Mouse (Mus musculus) lung, postnatal 0 days (tissue): Measurements from ENCODE around the gene Zswim1. TPM values are rescaled to one million over a fixed set of nuclear protein-coding genes. Genes with fewer than 3 reads are reported as not detected.

Experiments
- ATAC-seq: fragments of 200-750 bp; cut with Nextera tagmentation; 2 replicates; pipeline ENCODE4 v1.8.0; 2017; ENCODE audit warnings: moderate library complexity
- DNase-seq: peaks from one replicate; pipeline ENCODE4 v3.0.0-alpha.2; 2016; ENCODE audit warnings: low spot score
- H3K27ac ChIP-seq: fragments of 300-500 bp; sonication (generic); 2 replicates; pipeline ENCODE4 v1.5.1; 2014; ENCODE audit warnings: antibody characterized with exemption, mild to moderate bottlenecking, low read length, mixed read lengths
- H3K27me3 ChIP-seq: fragments of 300-500 bp; sonication (generic); replicated peaks from 2 replicates; pipeline ENCODE4 v1.6.1; 2014; ENCODE audit warnings: low read length, mixed read lengths; ENCODE audit not compliant: insufficient read depth
- H3K36me3 ChIP-seq: fragments of 300-500 bp; sonication (generic); 2 replicates; pipeline ENCODE4 v1.6.1; 2014; ENCODE audit warnings: low read length, mixed read lengths; ENCODE audit not compliant: insufficient read depth
- H3K4me1 ChIP-seq: fragments of 300-500 bp; sonication (generic); 2 replicates; pipeline ENCODE4 v1.6.1; 2014; ENCODE audit warnings: antibody characterized with exemption, low read depth, low read length, mixed read lengths; ENCODE audit not compliant: insufficient read depth
- H3K4me2 ChIP-seq: fragments of 300-500 bp; sonication (generic); replicated peaks from 2 replicates; pipeline ENCODE4 v1.6.1; 2014; ENCODE audit warnings: low read depth, mild to moderate bottlenecking, low read length, moderate library complexity, mixed read lengths
- H3K4me3 ChIP-seq: fragments of 300-500 bp; sonication (generic); 2 replicates; pipeline ENCODE4 v1.5.1; 2014; ENCODE audit warnings: low read depth, low read length
- H3K9ac ChIP-seq: fragments of 300-500 bp; sonication (generic); replicated peaks from 2 replicates; pipeline ENCODE4 v1.6.1; 2014; ENCODE audit warnings: low read depth, mild to moderate bottlenecking
- H3K9me3 ChIP-seq: fragments of 300-500 bp; sonication (generic); 2 replicates; pipeline ENCODE4 v1.6.1; 2016; ENCODE audit warnings: low read length, mixed read lengths
- CTCF ChIP-seq: IDR thresholded peaks from 2 replicates; pipeline ENCODE4 v1.5.1; 2016; ENCODE audit warnings: antibody characterized with exemption, mild to moderate bottlenecking
- EP300 ChIP-seq: IDR thresholded peaks from 2 replicates; pipeline ENCODE4 v1.6.1; 2016; ENCODE audit warnings: antibody characterized with exemption, mild to moderate bottlenecking, control low read depth
- WGBS: fragments of 180-500 bp; shearing (Covaris S2); extraction: QIAGEN DNeasy Blood & Tissue Kit; methylation state at CpG from one replicate; pipeline ENCODE4 v1.1.7; 2014; 5-methylcytosine and 5-hydroxymethylcytosine counted together
- polyA plus RNA-seq: library from polyadenylated mRNA; unstranded; fragments of >200 nt; fragmentation: Nextera tagmentation; extraction: Ambion mirVana; gene quantifications from 2 replicates; pipeline ENCODE4 v1.2.1, GENCODE M21; 2015

Zswim1 gene
- polyA plus RNA-seq, 1 experiment from 2014 or later: 8.1 TPM

GRCm38 (mm10) chr2:164864593-164864992, 42.1 kb downstream of the Zswim1 start:
- no peaks in the 10 kb centered on the region for H3K9me3 ChIP-seq
- no peaks in the 10 kb centered on the region for H3K36me3 ChIP-seq
- 62% methylated on average over 4 of the region's 4 CpGs for WGBS
- DNase-seq (no peak), ATAC-seq (no peak)
- no peak overlapping the region for H3K9ac ChIP-seq
- TF ChIP-seq EP300: no peak
- no peak for TF ChIP-seq CTCF
- H3K27ac ChIP-seq: no peak overlapping the region
- peaks cover 16% of the 10 kb centered on the region; the same call in 1 of the 2 replicates for H3K4me1 ChIP-seq
- H3K4me3 ChIP-seq: no peak overlapping the region
- H3K4me2 ChIP-seq: no peak overlapping the region
- H3K27me3 ChIP-seq: no peaks in the 10 kb centered on the region

GRCm38 (mm10) chr2:164866741-164867551, 44.5 kb downstream of the Zswim1 start:
- TF ChIP-seq CTCF (peak; percentile 48), EP300 (peak; percentile 93)
- H3K4me1 ChIP-seq: peaks cover 5% of the 10 kb centered on the region; the same call in 1 of the 2 replicates
- H3K36me3 ChIP-seq: no peaks in the 10 kb centered on the region
- no peaks in the 10 kb centered on the region for H3K27me3 ChIP-seq
- DNase-seq: peak; percentile 87
- no peak overlapping the region for H3K9ac ChIP-seq
- WGBS: 18% methylated on average over 16 of the region's 16 CpGs
- H3K27ac ChIP-seq: peak overlapping the region; percentile 84
- peak; percentile 76 for ATAC-seq
- no peak overlapping the region for H3K4me3 ChIP-seq
- H3K4me2 ChIP-seq: no peak overlapping the region
- no peaks in the 10 kb centered on the region for H3K9me3 ChIP-seq

GRCm38 (mm10) chr2:164867566-164867965, 45.1 kb downstream of the Zswim1 start:
- H3K27me3 ChIP-seq: no peaks in the 10 kb centered on the region
- 86% methylated on average over 7 of the region's 7 CpGs for WGBS
- no peak for DNase-seq
- no peak overlapping the region for H3K9ac ChIP-seq
- TF ChIP-seq EP300 (no peak), CTCF (peak; percentile 64)
- H3K9me3 ChIP-seq: no peaks in the 10 kb centered on the region
- H3K4me1 ChIP-seq: peaks cover 4% of the 10 kb centered on the region; the same call in 1 of the 2 replicates
- no peak for ATAC-seq
- H3K27ac ChIP-seq: peak overlapping the region; percentile 84
- H3K36me3 ChIP-seq: no peaks in the 10 kb centered on the region
- no peak overlapping the region for H3K4me3 ChIP-seq
- no peak overlapping the region for H3K4me2 ChIP-seq

- H3K9me3 ChIP-seq: no peaks in the 10 kb centered on the region
- H3K27ac ChIP-seq: peak overlapping the region; percentile 84; the same call in 1 of the 2 replicates
- H3K4me2 ChIP-seq: no peak overlapping the region
- no peak for TF ChIP-seq CTCF
- TF ChIP-seq EP300: peak; percentile 38; the same call in 1 of the 2 replicates
- no peak; the same call in 1 of the 2 replicates for ATAC-seq
- no peak overlapping the region for H3K9ac ChIP-seq
- H3K36me3 ChIP-seq: no peaks in the 10 kb centered on the region
- no peaks in the 10 kb centered on the region for H3K27me3 ChIP-seq
- WGBS: 33% methylated on average over 7 of the region's 7 CpGs
- peak; percentile 56 for DNase-seq
- no peak overlapping the region for H3K4me3 ChIP-seq
- no peaks in the 10 kb centered on the region for H3K4me1 ChIP-seq
Observed at GRCm38 (mm10) chr2:164868491-164868890, 46.0 kb downstream of the Zswim1 start.

- H3K4me2 ChIP-seq: no peak overlapping the region
- no peak for DNase-seq
- H3K4me3 ChIP-seq: no peak overlapping the region
- H3K27me3 ChIP-seq: no peaks in the 10 kb centered on the region
- H3K36me3 ChIP-seq: no peaks in the 10 kb centered on the region
- WGBS: 50% methylated on average over 6 of the region's 6 CpGs
- H3K4me1 ChIP-seq: 0 out of 2 replicates have a peak, but pooled peaks cover 3% of the 10 kb centered on the region
- H3K9ac ChIP-seq: no peak overlapping the region
- H3K9me3 ChIP-seq: no peaks in the 10 kb centered on the region
- no peak for ATAC-seq
- no peak overlapping the region for H3K27ac ChIP-seq
- TF ChIP-seq EP300 (no peak), CTCF (no peak)
Observed at GRCm38 (mm10) chr2:164871602-164872303, 49.3 kb downstream of the Zswim1 start.

GRCm38 (mm10) chr2:164873621-164874020, 51.1 kb downstream of the Zswim1 start:
- 27% methylated on average over 3 of the region's 3 CpGs for WGBS
- no peak for TF ChIP-seq CTCF
- no peak for TF ChIP-seq EP300
- Histone ChIP-seq H3K4me3 (no peak overlapping the region), H3K4me1 (0 out of 2 replicates have a peak, but pooled peaks cover 3% of the 10 kb centered on the region), H3K9me3 (no peaks in the 10 kb centered on the region), H3K36me3 (no peaks in the 10 kb centered on the region), H3K27ac (peak overlapping the region; percentile 34), H3K4me2 (no peak overlapping the region), H3K27me3 (no peaks in the 10 kb centered on the region), H3K9ac (no peak overlapping the region)
- ATAC-seq (peak; percentile 25; the same call in 1 of the 2 replicates), DNase-seq (no peak)
